Mouse (Mus musculus): ENCODE measurements around the gene Trmt1.

Gene Trmt1

GRCm38 (mm10) chr8:84731371-84732177 is 45.5 kb downstream of the Trmt1 start:
- peak; percentile 41 for DNase-seq (ENCODE audit: low read depth, low spot score)

GRCm38 (mm10) chr8:84732545-84732944 is 46.4 kb downstream of the Trmt1 start:
- no peak for DNase-seq (ENCODE audit: low read depth, low spot score)

- DNase-seq (ENCODE audit: low read depth, low spot score): no peak
Measured at GRCm38 (mm10) chr8:84732996-84733395, 46.9 kb downstream of the Trmt1 start.

GRCm38 (mm10) chr8:84733959-84734358 is 47.9 kb downstream of the Trmt1 start:
- DNase-seq (ENCODE audit: low read depth, low spot score): no peak

GRCm38 (mm10) chr8:84734680-84735079 is 48.6 kb downstream of the Trmt1 start:
- DNase-seq (ENCODE audit: low read depth, low spot score): no peak

- DNase-seq (ENCODE audit: low read depth, low spot score): no peak
Measured at GRCm38 (mm10) chr8:84735597-84735996, 49.5 kb downstream of the Trmt1 start.

- no peak for DNase-seq (ENCODE audit: low read depth, low spot score)
Measured at GRCm38 (mm10) chr8:84736521-84736920, 50.4 kb downstream of the Trmt1 start.

- peak; percentile 70 for DNase-seq (ENCODE audit: low read depth, low spot score)
Measured at GRCm38 (mm10) chr8:84737608-84738007, 51.5 kb downstream of the Trmt1 start.

- no peak for DNase-seq (ENCODE audit: low read depth, low spot score)
Measured at GRCm38 (mm10) chr8:84738266-84738665, 52.2 kb downstream of the Trmt1 start.

- no peak for DNase-seq (ENCODE audit: low read depth, low spot score)
Measured at GRCm38 (mm10) chr8:84738715-84739400, 52.8 kb downstream of the Trmt1 start.

GRCm38 (mm10) chr8:84739401-84739742 is 53.3 kb downstream of the Trmt1 start:
- DNase-seq (ENCODE audit: low read depth, low spot score): no peak

GRCm38 (mm10) chr8:84740895-84741843 is 55.1 kb downstream of the Trmt1 start:
- no peak for DNase-seq (ENCODE audit: low read depth, low spot score)

GRCm38 (mm10) chr8:84742171-84743053 is 56.3 kb downstream of the Trmt1 start:
- no peak for DNase-seq (ENCODE audit: low read depth, low spot score)

- no peak for DNase-seq (ENCODE audit: low read depth, low spot score)
Measured at GRCm38 (mm10) chr8:84743054-84743415, 56.9 kb downstream of the Trmt1 start.

- no peak for DNase-seq (ENCODE audit: low read depth, low spot score)
Measured at GRCm38 (mm10) chr8:84743517-84744420, 57.7 kb downstream of the Trmt1 start.

- no peak for DNase-seq (ENCODE audit: low read depth, low spot score)
Measured at GRCm38 (mm10) chr8:84745032-84745925, 59.2 kb downstream of the Trmt1 start.
